Mouse (Mus musculus) midbrain, postnatal 0 days (tissue): ENCODE measurements around the gene Cplx3. TPM values are rescaled to one million over a fixed set of nuclear protein-coding genes. Genes with fewer than 3 reads are reported as not detected.

Source experiments
- ATAC-seq: fragments of 200-750 bp; cut with Nextera tagmentation; 2 replicates; pipeline ENCODE4 v1.8.0; 2017; ENCODE audit warnings: moderate number of reproducible peaks, mild to moderate bottlenecking, moderate TSS enrichment, moderate library complexity; ENCODE audit not compliant: low FRiP score
- DNase-seq: peaks from one replicate; pipeline ENCODE4 v3.0.0-alpha.2; 2015; ENCODE audit warnings: low spot score
- H3K27ac ChIP-seq: fragments of 300-500 bp; sonication (generic); 2 replicates; pipeline ENCODE4 v1.5.1; 2014; ENCODE audit warnings: low read depth, mild to moderate bottlenecking, low read length, mixed read lengths
- H3K27me3 ChIP-seq: fragments of 300-500 bp; sonication (generic); 2 replicates; pipeline ENCODE4 v1.6.1; 2014; ENCODE audit warnings: low read length, control low read depth, mixed read lengths; ENCODE audit not compliant: insufficient read depth
- H3K36me3 ChIP-seq: fragments of 300-500 bp; sonication (generic); 2 replicates; pipeline ENCODE4 v1.6.1; 2014; ENCODE audit warnings: low read length, control low read depth, mixed read lengths; ENCODE audit not compliant: insufficient read depth
- H3K4me1 ChIP-seq: fragments of 300-500 bp; sonication (generic); 2 replicates; pipeline ENCODE4 v1.6.1; 2014; ENCODE audit warnings: mild to moderate bottlenecking, control low read depth, antibody characterized with exemption, low read length, mixed read lengths; ENCODE audit not compliant: insufficient read depth
- H3K4me2 ChIP-seq: fragments of 300-500 bp; sonication (generic); 2 replicates; pipeline ENCODE4 v1.6.1; 2014; ENCODE audit warnings: low read depth, mild to moderate bottlenecking, low read length, mixed read lengths; ENCODE audit not compliant: poor library complexity, severe bottlenecking
- H3K4me3 ChIP-seq: fragments of 300-500 bp; sonication (generic); 2 replicates; pipeline ENCODE4 v1.5.1; 2014; ENCODE audit warnings: low read depth, mild to moderate bottlenecking, low read length, moderate library complexity
- H3K9ac ChIP-seq: fragments of 300-500 bp; sonication (generic); replicated peaks from 2 replicates; pipeline ENCODE4 v1.6.1; 2014; ENCODE audit warnings: mild to moderate bottlenecking, low read length, moderate library complexity, mixed read lengths; ENCODE audit not compliant: poor library complexity, severe bottlenecking
- H3K9me3 ChIP-seq: fragments of 300-500 bp; sonication (generic); 2 replicates; pipeline ENCODE4 v1.6.1; 2016; ENCODE audit warnings: low read length, control low read depth
- CTCF ChIP-seq: IDR thresholded peaks from 2 replicates; pipeline ENCODE4 v1.5.1; 2016; ENCODE audit warnings: antibody characterized with exemption, mild to moderate bottlenecking
- WGBS: fragments of 180-500 bp; shearing (Covaris S2); extraction: QIAGEN DNeasy Blood & Tissue Kit; methylation state at CpG from one replicate; pipeline ENCODE4 v1.1.7; 2014; 5-methylcytosine and 5-hydroxymethylcytosine counted together
- polyA plus RNA-seq: library from polyadenylated mRNA; unstranded; fragments of >200 nt; fragmentation: Nextera tagmentation; extraction: Ambion mirVana; gene quantifications from 2 replicates; pipeline ENCODE4 v1.2.1, GENCODE M21; 2015
- total RNA-seq: library from RNA; depleted of rRNA; stranded (reverse); fragments of >200 nt; gene quantifications from 2 replicates; pipeline ENCODE4 v1.2.3, GENCODE M21; 2014

The Cplx3 gene
- total and polyA plus RNA-seq, 2 experiments from 2014 or later = 1.9 TPM; not detected in 1

- Histone ChIP-seq H3K4me2 (peak within 1 kb of the TSS; percentile 84), H3K4me1 (peaks cover 16% of the 10 kb centered on the region; the same call in 1 of the 2 replicates), H3K9ac (peak within 1 kb of the TSS; percentile 45), H3K9me3 (no peaks in the 10 kb centered on the region), H3K27ac (peak within 1 kb of the TSS; percentile 83), H3K36me3 (no peaks in the 10 kb centered on the region), H3K4me3 (peak within 1 kb of the TSS; percentile 45), H3K27me3 (no peaks in the 10 kb centered on the region)
- ATAC-seq (peak; percentile 99), DNase-seq (peak; percentile 96)
- TF ChIP-seq CTCF = peak; percentile 52
- 1% methylated on average over 37 of the region's 37 CpGs for WGBS
Observed at GRCm38 (mm10) chr9:57560861-57561710, 45.0 kb downstream of the Cplx3 start, which contains the start of gene Scamp2. Gene Scamp2 (plus strand): TSS chr9:57560943.

- Histone ChIP-seq H3K4me1 (peaks cover 16% of the 10 kb centered on the region; the same call in 1 of the 2 replicates), H3K27ac (peak overlapping the region; percentile 83), H3K4me3 (peak overlapping the region; percentile 45), H3K4me2 (peak overlapping the region; percentile 84), H3K9ac (peak overlapping the region; percentile 45), H3K27me3 (no peaks in the 10 kb centered on the region), H3K36me3 (no peaks in the 10 kb centered on the region), H3K9me3 (no peaks in the 10 kb centered on the region)
- DNase-seq (peak; percentile 47), ATAC-seq (peak; percentile 21; the same call in 1 of the 2 replicates)
- WGBS = 25% methylated on average over 7 of the region's 7 CpGs
- TF ChIP-seq CTCF = peak; percentile 20; the same call in 1 of the 2 replicates
Observed at GRCm38 (mm10) chr9:57560263-57560662, 45.8 kb downstream of the Cplx3 start.

- no peak overlapping the region for H3K4me2 ChIP-seq
- H3K36me3 ChIP-seq = no peaks in the 10 kb centered on the region
- H3K27ac ChIP-seq = no peak overlapping the region
- no peaks in the 10 kb centered on the region for H3K27me3 ChIP-seq
- no peak overlapping the region for H3K9ac ChIP-seq
- WGBS = 73% methylated on average over 2 of the region's 2 CpGs
- H3K9me3 ChIP-seq = no peaks in the 10 kb centered on the region
- TF ChIP-seq CTCF = no peak
- H3K4me1 ChIP-seq = peaks cover 16% of the 10 kb centered on the region; the same call in 1 of the 2 replicates
- ATAC-seq (no peak), DNase-seq (no peak)
- H3K4me3 ChIP-seq = no peak overlapping the region
Observed at GRCm38 (mm10) chr9:57559568-57559967, 46.5 kb downstream of the Cplx3 start.

- Histone ChIP-seq H3K9ac (no peak overlapping the region), H3K4me2 (no peak overlapping the region), H3K27me3 (no peaks in the 10 kb centered on the region), H3K4me1 (peaks cover 15% of the 10 kb centered on the region; the same call in 1 of the 2 replicates), H3K27ac (no peak overlapping the region), H3K36me3 (no peaks in the 10 kb centered on the region), H3K9me3 (no peaks in the 10 kb centered on the region), H3K4me3 (no peak overlapping the region)
- no peak for TF ChIP-seq CTCF
- WGBS = 90% methylated on average over 4 of the region's 4 CpGs
- ATAC-seq = no peak
- DNase-seq = no peak
Observed at GRCm38 (mm10) chr9:57558625-57559024, 47.5 kb downstream of the Cplx3 start.

- Histone ChIP-seq H3K4me2 (no peak overlapping the region), H3K27me3 (no peaks in the 10 kb centered on the region), H3K27ac (no peak overlapping the region), H3K9me3 (no peaks in the 10 kb centered on the region), H3K9ac (no peak overlapping the region), H3K4me3 (no peak overlapping the region), H3K4me1 (peaks cover 9% of the 10 kb centered on the region; the same call in 1 of the 2 replicates), H3K36me3 (no peaks in the 10 kb centered on the region)
- 63% methylated on average over 3 of the region's 3 CpGs for WGBS
- no peak for DNase-seq
- no peak for ATAC-seq
- TF ChIP-seq CTCF = no peak
Observed at GRCm38 (mm10) chr9:57557215-57557614, 48.9 kb downstream of the Cplx3 start.

- Histone ChIP-seq H3K27me3 (no peaks in the 10 kb centered on the region), H3K27ac (no peak overlapping the region), H3K9ac (no peak overlapping the region), H3K9me3 (no peaks in the 10 kb centered on the region), H3K4me3 (no peak overlapping the region), H3K4me1 (peaks cover 4% of the 10 kb centered on the region; the same call in 1 of the 2 replicates), H3K36me3 (no peaks in the 10 kb centered on the region), H3K4me2 (no peak overlapping the region)
- DNase-seq (no peak), ATAC-seq (no peak)
- WGBS = 50% methylated on average over 3 of the region's 3 CpGs
- TF ChIP-seq CTCF = no peak
Observed at GRCm38 (mm10) chr9:57554753-57555152, 51.3 kb downstream of the Cplx3 start.
